12 mouse cellular contexts compared by ENCODE assay signal in the genomic region with DNA sequence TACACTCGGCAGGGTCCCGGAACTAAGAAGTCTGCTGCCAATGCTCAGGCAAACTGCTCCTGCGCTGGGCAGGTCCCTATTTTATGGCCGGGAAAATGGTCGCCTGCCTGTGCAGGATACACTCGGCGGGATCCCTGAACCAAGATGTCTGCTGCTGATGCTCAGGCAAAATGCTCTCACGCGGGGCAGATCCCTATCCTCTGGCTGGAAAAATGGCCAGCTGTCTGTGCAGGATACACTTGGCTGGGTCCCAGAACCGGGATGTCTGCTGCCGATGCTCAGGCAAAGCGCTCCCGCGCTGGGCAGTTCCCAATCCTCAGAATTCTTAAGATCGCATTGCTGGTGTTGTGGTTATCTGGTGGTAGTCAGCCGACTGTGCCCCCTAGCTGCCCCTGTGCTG. TPM values are rescaled to one million over a fixed set of nuclear protein-coding genes. Genes with fewer than 3 reads are reported as not detected.
DNase-seq lines count a peak whose midpoint lies in the region; ATAC-seq and TF ChIP-seq lines count a peak whose summit lies in the region.
"Had no signal": no experiment of that assay in that cellular context is flagged by ENCODE, and none has a peak within 500 bp of the region (broad histone marks: within the 10 kb centered on the region; RNA-seq: fewer than 3 reads in every experiment).

No protein-coding gene starts in this region.

- H3K9ac ChIP-seq in heart, embryonic 14.5 days (ENCODE audit: low read length) = no peak overlapping the region
- no peak overlapping the region for H3K9ac ChIP-seq in midbrain, postnatal 0 days (replicated peaks; ENCODE audit: low read length, poor library complexity, severe bottlenecking)
- H3K9ac ChIP-seq in midbrain, embryonic 16.5 days (ENCODE audit: low read depth, low read length) = no peak overlapping the region
- H3K9ac ChIP-seq in limb, embryonic 15.5 days = no peak overlapping the region
- H3K9ac ChIP-seq: lung, embryonic 15.5 days had no signal

- no peak overlapping the region for H3K27ac ChIP-seq in heart, embryonic 14.5 days (replicated peaks in 1 of 2; ENCODE audit: control insufficient read depth in 1 of 2, insufficient read depth in 1 of 2, low read depth in 2 of 2, low read length in 2 of 2)
- H3K27ac ChIP-seq in midbrain, postnatal 0 days (ENCODE audit: low read depth, low read length) = no peak overlapping the region
- no peak overlapping the region for H3K27ac ChIP-seq in midbrain, embryonic 16.5 days (ENCODE audit: low read length)
- no peak overlapping the region for H3K27ac ChIP-seq in limb, embryonic 15.5 days
- H3K27ac ChIP-seq: lung, embryonic 15.5 days had no signal

- H3K36me3 ChIP-seq in heart, embryonic 14.5 days (ENCODE audit: control insufficient read depth, insufficient read depth, low read length) = no peaks in the 10 kb centered on the region
- H3K36me3 ChIP-seq in midbrain, postnatal 0 days (ENCODE audit: insufficient read depth, low read length) = no peaks in the 10 kb centered on the region
- no peaks in the 10 kb centered on the region for H3K36me3 ChIP-seq in midbrain, embryonic 16.5 days (ENCODE audit: control insufficient read depth, insufficient read depth, low read length)
- H3K36me3 ChIP-seq in limb, embryonic 15.5 days = no peaks in the 10 kb centered on the region
- H3K36me3 ChIP-seq: lung, embryonic 15.5 days had no signal

- ATAC-seq in heart, embryonic 14.5 days (ENCODE audit: insufficient number of reproducible peaks, insufficient read depth, low FRiP score, low read depth) = no peak
- ATAC-seq in midbrain, postnatal 0 days (ENCODE audit: low FRiP score) = no peak
- ATAC-seq in midbrain, embryonic 16.5 days = no peak
- ATAC-seq in limb, embryonic 15.5 days (ENCODE audit: insufficient number of reproducible peaks, low FRiP score, low TSS enrichment, low read depth) = no peak

- no peaks in the 10 kb centered on the region for H3K9me3 ChIP-seq in heart, embryonic 14.5 days (ENCODE audit: control insufficient read depth, low read length)
- no peaks in the 10 kb centered on the region for H3K9me3 ChIP-seq in midbrain, postnatal 0 days (ENCODE audit: low read length)
- H3K9me3 ChIP-seq in midbrain, embryonic 16.5 days (replicated peaks; ENCODE audit: control insufficient read depth, low read length, poor library complexity, severe bottlenecking) = no peaks in the 10 kb centered on the region
- no peaks in the 10 kb centered on the region for H3K9me3 ChIP-seq in limb, embryonic 15.5 days
- H3K9me3 ChIP-seq: lung, embryonic 15.5 days had no signal

- no peak for TF ChIP-seq CTCF in midbrain, postnatal 0 days (IDR thresholded peaks at IDR 0.05)

- 46% methylated on average over 16 of the region's 16 CpGs for WGBS in heart, embryonic 14.5 days
- 58% methylated on average over 16 of the region's 16 CpGs for WGBS in midbrain, postnatal 0 days
- WGBS in midbrain, embryonic 16.5 days = 54% methylated on average over 16 of the region's 16 CpGs
- WGBS in limb, embryonic 15.5 days = 56% methylated on average over 16 of the region's 16 CpGs

- DNase-seq in heart, adult 18-20 months = no peak
- peak; percentile 38 for DNase-seq in midbrain, postnatal 0 days (ENCODE audit: low spot score)
- DNase-seq in cerebellum, adult 9-10 months = peak; percentile 68
- no peak for DNase-seq in thymus, postnatal 25 days
- no peak for DNase-seq in ovary, adult 18-20 months (ENCODE audit: low spot score)
- DNase-seq: adrenal gland, adult 2 months had no signal

- H3K4me3 ChIP-seq in heart, embryonic 14.5 days (ENCODE audit: control insufficient read depth in 1 of 2, insufficient read depth in 1 of 2, low read depth in 1 of 2, low read length in 2 of 2) = peak overlapping the region in 1 of 2 experiments; percentile 16; a peak in 1 of 4 replicates
- no peak overlapping the region for H3K4me3 ChIP-seq in midbrain, postnatal 0 days (ENCODE audit: low read depth, low read length)
- no peak overlapping the region for H3K4me3 ChIP-seq in midbrain, embryonic 16.5 days (ENCODE audit: low read depth, low read length)
- peak overlapping the region; percentile 5; the same call in 1 of the 2 replicates for H3K4me3 ChIP-seq in limb, embryonic 15.5 days
- H3K4me3 ChIP-seq: lung, embryonic 15.5 days; myocyte had no signal

- no peaks in the 10 kb centered on the region for H3K4me1 ChIP-seq in heart, embryonic 14.5 days (ENCODE audit: control insufficient read depth in 2 of 2, insufficient read depth in 2 of 2, low read length in 2 of 2)
- no peaks in the 10 kb centered on the region for H3K4me1 ChIP-seq in midbrain, postnatal 0 days (ENCODE audit: insufficient read depth, low read length)
- no peaks in the 10 kb centered on the region for H3K4me1 ChIP-seq in midbrain, embryonic 16.5 days (ENCODE audit: control insufficient read depth, insufficient read depth, low read length)
- no peaks in the 10 kb centered on the region for H3K4me1 ChIP-seq in limb, embryonic 15.5 days
- H3K4me1 ChIP-seq: lung, embryonic 15.5 days had no signal

- H3K27me3 ChIP-seq in heart, embryonic 14.5 days (ENCODE audit: control insufficient read depth, insufficient read depth, low read length) = no peaks in the 10 kb centered on the region
- H3K27me3 ChIP-seq in midbrain, postnatal 0 days (ENCODE audit: insufficient read depth, low read length) = no peaks in the 10 kb centered on the region
- no peaks in the 10 kb centered on the region for H3K27me3 ChIP-seq in midbrain, embryonic 16.5 days (ENCODE audit: control insufficient read depth, insufficient read depth, low read depth, low read length)
- H3K27me3 ChIP-seq in limb, embryonic 15.5 days = no peaks in the 10 kb centered on the region
- H3K27me3 ChIP-seq: lung, embryonic 15.5 days had no signal

- peak overlapping the region; percentile 48 for H3K4me2 ChIP-seq in heart, embryonic 14.5 days (ENCODE audit: low read length)
- H3K4me2 ChIP-seq in midbrain, postnatal 0 days (ENCODE audit: low read depth, low read length, poor library complexity, severe bottlenecking) = no peak overlapping the region
- no peak overlapping the region for H3K4me2 ChIP-seq in midbrain, embryonic 16.5 days (ENCODE audit: low read length)
- H3K4me2 ChIP-seq in limb, embryonic 15.5 days = no peak overlapping the region
- H3K4me2 ChIP-seq: lung, embryonic 15.5 days had no signal

RNA-seq across cellular contexts. Expression of a gene that starts 13.7 kb away (rescaled TPM):
- polyA plus RNA-seq in heart, embryonic 14.5 days (2014; fragmentation: Nextera tagmentation; extraction: Ambion mirVana) = not detected in 2 replicates
- total RNA-seq in heart, adult 18-20 months (2021) = not detected
- not detected in 2 replicates for total RNA-seq in midbrain, postnatal 0 days (2014; rRNA removed)
- polyA plus RNA-seq in midbrain, postnatal 0 days (2015; fragmentation: Nextera tagmentation; extraction: Ambion mirVana) = 0.12 TPM in 1 of 2 replicates, not detected in the other
- polyA plus RNA-seq in midbrain, embryonic 16.5 days (2015; fragmentation: Nextera tagmentation; extraction: Ambion mirVana) = 0.22 TPM in 1 of 2 replicates, not detected in the other
- not detected in 2 replicates for polyA plus RNA-seq in limb, embryonic 15.5 days (2015; fragmentation: Nextera tagmentation; extraction: Ambion mirVana)
- total RNA-seq: adrenal gland, adult 2 months; layer of hippocampus, postnatal 25 days had no signal
- polyA plus RNA-seq: adrenal gland, adult 2 months; lung, embryonic 15.5 days had no signal

RNA-seq across cellular contexts. Expression of a gene that starts 37.1 kb away (rescaled TPM):
- 2.7 and 2.9 TPM in 2 replicates for polyA plus RNA-seq in heart, embryonic 14.5 days (2014; fragmentation: Nextera tagmentation; extraction: Ambion mirVana)
- total RNA-seq in heart, adult 18-20 months (2021) = 1 to 10 TPM; 5.0 to 6.2 TPM
- 5.9 and 11.3 TPM in 2 replicates for total RNA-seq in midbrain, postnatal 0 days (2014; rRNA removed)
- polyA plus RNA-seq in midbrain, postnatal 0 days (2015; fragmentation: Nextera tagmentation; extraction: Ambion mirVana) = 3.1 and 4.0 TPM in 2 replicates
- 2.3 and 2.7 TPM in 2 replicates for polyA plus RNA-seq in midbrain, embryonic 16.5 days (2015; fragmentation: Nextera tagmentation; extraction: Ambion mirVana)
- 5.1 and 5.4 TPM in 2 replicates for polyA plus RNA-seq in limb, embryonic 15.5 days (2015; fragmentation: Nextera tagmentation; extraction: Ambion mirVana)

Comparison
In these comparisons a context has a peak if more than half of its experiments do, and no peak if none do; other contexts are left out.
1. DNase-seq: peak in midbrain, postnatal 0 days (single experiment) and cerebellum, adult 9-10 months (single experiment); none in heart, adult 18-20 months (0 of 2), thymus, postnatal 25 days (single experiment) and ovary, adult 18-20 months (single experiment).